Mouse (Mus musculus) kidney, adult 2 months (tissue): ENCODE data around the gene Tbx2.

Experiments used
- CTCF ChIP-seq: fragments of 200-500 bp; conservative IDR thresholded peaks from 2 replicates; pipeline ENCODE4 v1.5.1; 2011; ENCODE audit warnings: low read depth, mild to moderate bottlenecking, control low read depth, low read length, moderate library complexity, mixed read lengths; ENCODE audit not compliant: insufficient read depth, insufficient read length
- POLR2A ChIP-seq: fragments of 200-500 bp; IDR thresholded peaks from one replicate; pipeline ENCODE4 v1.6.1; 2011; ENCODE audit warnings: low read depth, low read length, control low read depth

- no peak for TF ChIP-seq CTCF
- TF ChIP-seq POLR2A: no peak
Observed at GRCm38 (mm10) chr11:85834386-85834931, 2.1 kb downstream of the Tbx2 start.
